9 mouse cellular contexts compared by ENCODE assay signal in the genomic region with DNA sequence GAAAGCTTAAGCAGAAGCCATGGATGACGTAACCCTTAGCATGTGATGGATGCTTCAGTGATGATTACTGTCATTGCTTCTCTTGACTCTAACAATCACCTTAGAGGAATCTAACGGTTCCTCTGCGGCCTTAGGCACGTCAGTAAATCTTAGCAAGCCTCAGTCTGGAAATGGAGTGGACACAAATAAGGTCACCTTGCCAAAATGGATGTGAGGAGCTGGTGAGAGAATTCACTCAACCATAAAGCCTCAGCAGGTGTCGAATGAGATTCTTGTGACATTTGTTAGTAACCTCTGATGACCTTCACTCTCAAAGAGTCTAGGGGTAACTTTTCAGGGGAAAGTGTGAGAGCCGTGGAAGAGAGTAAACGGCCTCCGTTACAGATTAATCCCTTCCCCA.
DNase-seq lines count a peak whose midpoint lies in the region; ATAC-seq and TF ChIP-seq lines count a peak whose summit lies in the region.
"Had no signal": no experiment of that assay in that cellular context is flagged by ENCODE, and none has a peak within 500 bp of the region (broad histone marks: within the 10 kb centered on the region; RNA-seq: fewer than 3 reads in every experiment).

No protein-coding gene starts in this region.

- H3K9me3 ChIP-seq in heart, embryonic 13.5 days = no peaks in the 10 kb centered on the region
- no peaks in the 10 kb centered on the region for H3K9me3 ChIP-seq in midbrain, embryonic 12.5 days
- no peaks in the 10 kb centered on the region for H3K9me3 ChIP-seq in midbrain, embryonic 15.5 days
- H3K9me3 ChIP-seq in forebrain, postnatal 0 days (ENCODE audit: low read length) = no peaks in the 10 kb centered on the region
- H3K9me3 ChIP-seq in stomach, embryonic 16.5 days (replicated peaks; ENCODE audit: control insufficient read depth, low read length) = no peaks in the 10 kb centered on the region

- DNase-seq in heart, postnatal 25 days (ENCODE audit: low spot score) = no peak
- DNase-seq in forebrain, postnatal 0 days = peak; percentile 7
- DNase-seq in layer of hippocampus, adult 8-10 months (ENCODE audit: low spot score in 2 of 2) = no peak
- DNase-seq in adrenal gland, postnatal 10 days = no peak

- H3K4me3 ChIP-seq in heart, embryonic 13.5 days = no peak overlapping the region
- no peak overlapping the region for H3K4me3 ChIP-seq in midbrain, embryonic 12.5 days
- no peak overlapping the region for H3K4me3 ChIP-seq in midbrain, embryonic 15.5 days
- H3K4me3 ChIP-seq in forebrain, postnatal 0 days (ENCODE audit: low read depth, low read length) = no peak overlapping the region
- no peak overlapping the region for H3K4me3 ChIP-seq in stomach, embryonic 16.5 days (replicated peaks; ENCODE audit: low read length)

- peaks cover 10% of the 10 kb centered on the region for H3K36me3 ChIP-seq in heart, embryonic 13.5 days
- no peaks in the 10 kb centered on the region for H3K36me3 ChIP-seq in midbrain, embryonic 12.5 days
- no peaks in the 10 kb centered on the region for H3K36me3 ChIP-seq in midbrain, embryonic 15.5 days (replicated peaks)
- H3K36me3 ChIP-seq in forebrain, postnatal 0 days (ENCODE audit: insufficient read depth) = no peaks in the 10 kb centered on the region
- peaks cover under 1% of the 10 kb centered on the region; the same call in 1 of the 2 replicates for H3K36me3 ChIP-seq in stomach, embryonic 16.5 days (ENCODE audit: control insufficient read depth, insufficient read depth, low read length)

- no peak overlapping the region for H3K9ac ChIP-seq in heart, embryonic 13.5 days
- no peak overlapping the region for H3K9ac ChIP-seq in midbrain, embryonic 12.5 days (replicated peaks)
- H3K9ac ChIP-seq in midbrain, embryonic 15.5 days = no peak overlapping the region
- no peak overlapping the region for H3K9ac ChIP-seq in forebrain, postnatal 0 days
- no peak overlapping the region for H3K9ac ChIP-seq in stomach, embryonic 16.5 days (ENCODE audit: low read length)

- H3K27ac ChIP-seq in heart, embryonic 13.5 days (replicated peaks) = peak overlapping the region; percentile 80
- 0 out of 2 replicates have a peak overlapping the region, but pooled peaks have one; percentile 27 for H3K27ac ChIP-seq in midbrain, embryonic 12.5 days (replicated peaks)
- H3K27ac ChIP-seq in midbrain, embryonic 15.5 days = no peak overlapping the region
- H3K27ac ChIP-seq in forebrain, postnatal 0 days (ENCODE audit: low read depth, low read length) = no peak overlapping the region
- 0 out of 2 replicates have a peak overlapping the region, but pooled peaks have one; percentile 49 for H3K27ac ChIP-seq in stomach, embryonic 16.5 days (ENCODE audit: low read length)

- intact Hi-C loops in heart, postnatal 25 days (cut with DNase I) = loop anchor here (5.0 kb wide), 2 partner anchors 34 to 64 kb away; no protein-coding TSS in a partner anchor

- no peak for ATAC-seq in heart, embryonic 13.5 days (ENCODE audit: extremely low read depth, insufficient number of reproducible peaks, low FRiP score, low TSS enrichment)
- ATAC-seq in midbrain, embryonic 12.5 days (ENCODE audit: low FRiP score, low read depth) = no peak
- ATAC-seq in midbrain, embryonic 15.5 days (replicated peaks) = no peak
- ATAC-seq in forebrain, postnatal 0 days = no peak
- no peak for ATAC-seq in stomach, embryonic 16.5 days (ENCODE audit: insufficient read depth, low FRiP score)

- WGBS in heart, embryonic 13.5 days = 38% methylated on average over 8 of the region's 8 CpGs
- 37% methylated on average over 8 of the region's 8 CpGs for WGBS in midbrain, embryonic 12.5 days
- WGBS in midbrain, embryonic 15.5 days = 34% methylated on average over 8 of the region's 8 CpGs
- 28% methylated on average over 8 of the region's 8 CpGs for WGBS in forebrain, postnatal 0 days
- 46% methylated on average over 8 of the region's 8 CpGs for WGBS in stomach, embryonic 16.5 days

- no peaks in the 10 kb centered on the region for H3K27me3 ChIP-seq in heart, embryonic 13.5 days (replicated peaks)
- H3K27me3 ChIP-seq in midbrain, embryonic 12.5 days = no peaks in the 10 kb centered on the region
- no peaks in the 10 kb centered on the region for H3K27me3 ChIP-seq in midbrain, embryonic 15.5 days (replicated peaks)
- H3K27me3 ChIP-seq in forebrain, postnatal 0 days (ENCODE audit: insufficient read depth, low read length) = no peaks in the 10 kb centered on the region
- no peaks in the 10 kb centered on the region for H3K27me3 ChIP-seq in stomach, embryonic 16.5 days (ENCODE audit: control insufficient read depth, insufficient read depth, low read length)
- H3K27me3 ChIP-seq: CH12.LX had no signal

- no peak for TF ChIP-seq CTCF in forebrain, postnatal 0 days (IDR thresholded peaks at IDR 0.05; ENCODE audit: low read depth)

- peaks cover 26% of the 10 kb centered on the region for H3K4me1 ChIP-seq in heart, embryonic 13.5 days
- peaks cover 14% of the 10 kb centered on the region for H3K4me1 ChIP-seq in midbrain, embryonic 12.5 days
- peaks cover 6% of the 10 kb centered on the region; the same call in 1 of the 2 replicates for H3K4me1 ChIP-seq in midbrain, embryonic 15.5 days
- no peaks in the 10 kb centered on the region for H3K4me1 ChIP-seq in forebrain, postnatal 0 days (ENCODE audit: insufficient read depth)
- 0 out of 2 replicates have a peak, but pooled peaks cover 5% of the 10 kb centered on the region for H3K4me1 ChIP-seq in stomach, embryonic 16.5 days (ENCODE audit: control insufficient read depth, insufficient read depth, low read length)

- H3K4me2 ChIP-seq in heart, embryonic 13.5 days = peak overlapping the region; percentile 39
- H3K4me2 ChIP-seq in midbrain, embryonic 12.5 days (replicated peaks) = no peak overlapping the region
- no peak overlapping the region for H3K4me2 ChIP-seq in midbrain, embryonic 15.5 days
- no peak overlapping the region for H3K4me2 ChIP-seq in forebrain, postnatal 0 days (ENCODE audit: low read depth)
- H3K4me2 ChIP-seq in stomach, embryonic 16.5 days (ENCODE audit: low read depth, low read length) = no peak overlapping the region

Comparison
In these comparisons a context has a peak if more than half of its experiments do, and no peak if none do; other contexts are left out.
1. H3K27ac ChIP-seq: peak in heart, embryonic 13.5 days (single experiment), midbrain, embryonic 12.5 days (single experiment) and stomach, embryonic 16.5 days (single experiment); none in midbrain, embryonic 15.5 days (single experiment) and forebrain, postnatal 0 days (single experiment).